Mouse (Mus musculus): ENCODE results near the gene Rslcan18.
"Not testable (repeated sequence)": the region's sequence is repeated elsewhere in the genome, so short reads cannot be mapped to it uniquely, and the experiment has no call there.

The Rslcan18 gene

DNA sequence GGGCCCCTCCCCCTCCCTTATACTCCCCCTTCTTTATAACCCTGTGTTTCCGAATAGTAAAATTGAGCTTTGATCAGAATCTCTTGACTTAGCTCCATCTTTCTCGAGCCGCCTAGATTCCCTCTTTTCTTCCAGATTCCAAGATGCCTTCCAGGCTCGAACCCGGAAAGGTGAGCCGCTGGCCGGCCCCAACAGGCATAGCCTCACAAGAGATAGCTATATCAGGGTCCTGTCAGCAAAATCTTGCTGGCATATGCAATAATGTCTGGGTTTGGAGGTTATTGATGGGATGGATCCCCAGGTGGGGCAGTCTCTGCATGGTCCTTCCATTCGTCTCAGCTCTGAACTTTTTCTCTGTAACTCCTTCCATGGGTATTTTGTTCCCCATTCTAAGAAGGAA lies at the start of gene Rslcan18:
Rslcan18 (minus strand) TSS at position 101 of the 400 bp plus-strand sequence.
- not testable (repeated sequence) for DNase-seq (ENCODE audit: low spot score)

DNA sequence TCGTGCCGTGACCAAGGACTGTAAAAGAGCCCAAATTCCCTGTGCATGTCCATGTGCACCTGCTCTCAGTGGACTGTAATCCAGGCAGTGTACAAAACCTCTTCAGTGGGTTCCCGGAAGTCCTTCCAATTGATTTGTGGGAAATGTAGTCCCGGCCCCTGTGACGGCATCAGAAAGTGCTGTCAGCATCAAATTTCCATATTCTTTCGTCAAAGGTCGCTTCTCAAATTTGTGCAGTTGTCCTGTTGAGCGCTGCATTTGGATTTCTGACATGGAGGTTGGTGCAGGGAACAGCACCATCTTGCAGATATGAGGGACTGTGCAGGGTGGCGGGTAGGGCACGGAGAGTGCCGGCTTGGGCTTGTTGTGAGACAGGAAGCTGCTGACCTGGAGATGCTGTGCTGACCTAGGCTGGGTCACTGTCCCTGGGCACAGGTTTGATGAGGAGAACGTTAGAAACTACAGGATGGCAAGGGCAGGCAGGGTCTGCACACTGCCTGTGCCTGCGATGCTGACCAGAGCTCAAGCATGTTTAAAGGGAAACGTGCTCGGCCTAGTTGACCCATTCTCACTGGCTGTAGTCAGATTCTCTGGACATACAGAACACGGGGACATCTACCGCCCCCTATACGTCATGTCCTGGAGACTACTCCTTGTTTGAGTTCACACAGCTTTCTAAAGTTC lies 12.1 kb upstream of the Rslcan18 start:
- DNase-seq (ENCODE audit: low spot score), result no peak

DNA sequence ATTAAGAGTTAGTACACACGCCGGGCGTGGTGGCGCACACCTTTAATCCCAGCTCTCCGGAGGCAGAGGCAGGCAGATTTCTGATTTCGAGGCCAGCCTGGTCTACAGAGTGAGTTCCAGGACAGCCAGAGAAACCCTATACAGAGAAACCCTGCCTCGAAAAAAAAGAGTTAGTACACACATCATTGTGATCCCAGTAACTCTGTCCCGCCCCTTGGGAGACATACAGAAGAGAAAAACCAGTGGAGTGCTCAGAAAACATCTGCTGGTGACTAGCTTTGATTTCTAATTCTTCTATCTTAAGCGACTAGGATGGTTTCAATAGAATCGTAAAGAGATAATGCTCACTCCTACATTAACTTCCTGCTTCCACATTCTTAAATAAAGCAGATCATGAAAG lies 11.4 kb upstream of the Rslcan18 start:
- not testable (repeated sequence) for DNase-seq (ENCODE audit: low spot score)

DNA sequence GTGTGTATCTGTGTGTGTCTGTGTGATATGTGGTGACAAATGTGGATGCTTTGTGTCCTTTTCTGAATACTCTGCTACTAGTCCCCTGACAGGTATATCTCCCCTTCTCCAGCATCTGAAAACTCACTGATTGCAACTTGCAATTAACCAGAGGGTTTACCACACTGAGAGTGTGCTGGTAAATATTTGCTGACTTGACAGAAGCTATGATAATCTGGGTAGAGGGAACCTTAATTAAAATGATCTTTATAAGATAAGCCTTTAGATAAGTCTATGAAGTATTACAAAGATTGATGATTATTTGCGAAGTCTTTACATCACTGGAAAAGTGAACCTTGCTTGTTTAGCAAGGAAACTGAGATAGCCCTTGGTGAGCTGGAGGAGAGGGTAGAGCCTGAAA lies 8.4 kb upstream of the Rslcan18 start:
- no peak for DNase-seq (ENCODE audit: low spot score)

DNA sequence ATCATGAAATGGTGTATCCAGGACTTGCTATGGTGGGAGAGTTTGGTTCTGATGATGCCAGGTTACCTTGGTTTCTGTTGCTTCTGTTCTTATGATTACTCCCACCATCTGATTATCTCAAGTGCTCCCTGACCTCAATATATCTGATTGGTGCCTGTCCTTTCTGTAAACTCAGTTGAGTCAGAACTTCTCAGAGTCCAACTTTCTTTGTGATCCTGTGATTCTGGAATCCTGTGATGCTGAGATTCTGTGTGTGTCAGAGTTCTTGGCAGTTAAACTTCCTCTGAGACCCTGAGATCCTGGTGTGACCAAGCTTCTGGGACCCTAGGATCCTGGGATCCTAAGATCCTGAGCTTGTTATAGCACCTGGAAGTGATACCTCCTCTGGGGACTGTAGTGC lies 5.3 kb upstream of the Rslcan18 start, which contains the start of gene Zfp759:
Zfp759 (plus strand) TSS at position 301 of the 400 bp plus-strand sequence.
- not testable (repeated sequence) for DNase-seq (ENCODE audit: low spot score)

DNA sequence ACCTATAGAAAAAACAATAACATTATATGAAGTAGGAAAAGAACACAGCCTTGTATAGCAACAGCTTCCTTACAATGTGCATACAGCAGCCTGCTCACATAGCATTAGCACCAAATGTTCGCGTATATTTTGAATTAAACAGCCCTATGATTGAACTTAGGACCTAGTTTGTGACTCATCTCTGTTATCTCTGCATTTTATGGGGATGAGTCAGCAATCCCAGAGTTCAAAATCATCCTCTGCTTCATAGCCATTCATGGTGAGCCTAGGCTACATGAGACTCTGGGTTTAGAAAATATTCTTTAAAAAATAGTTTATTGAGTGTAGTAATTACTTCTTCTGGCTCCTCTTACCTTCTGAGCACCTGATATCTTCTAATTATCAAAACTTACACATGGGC lies 2.8 kb downstream of the Rslcan18 start:
- DNase-seq (ENCODE audit: low spot score), result no peak

DNA sequence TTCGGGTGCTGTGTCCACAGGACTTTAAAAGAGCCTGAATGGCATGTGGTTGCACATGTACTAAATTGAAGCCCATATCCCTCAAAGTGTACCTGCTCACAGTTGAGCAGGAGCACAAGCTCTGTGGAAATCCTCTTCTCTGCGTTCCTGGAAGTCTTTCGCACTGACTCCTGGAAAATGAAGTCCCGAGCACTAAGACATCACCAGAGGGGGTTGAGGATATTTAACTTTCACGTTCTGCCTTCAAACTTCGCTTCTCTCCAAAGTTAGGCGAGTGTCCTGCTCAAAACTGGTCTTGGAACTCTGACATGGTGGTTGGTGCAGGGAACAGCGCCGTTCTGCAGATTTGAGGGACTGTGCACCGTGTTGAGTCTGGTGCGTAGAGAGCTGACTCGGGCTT lies 4.0 kb downstream of the Rslcan18 start:
- no peak for DNase-seq (ENCODE audit: low spot score)

DNA sequence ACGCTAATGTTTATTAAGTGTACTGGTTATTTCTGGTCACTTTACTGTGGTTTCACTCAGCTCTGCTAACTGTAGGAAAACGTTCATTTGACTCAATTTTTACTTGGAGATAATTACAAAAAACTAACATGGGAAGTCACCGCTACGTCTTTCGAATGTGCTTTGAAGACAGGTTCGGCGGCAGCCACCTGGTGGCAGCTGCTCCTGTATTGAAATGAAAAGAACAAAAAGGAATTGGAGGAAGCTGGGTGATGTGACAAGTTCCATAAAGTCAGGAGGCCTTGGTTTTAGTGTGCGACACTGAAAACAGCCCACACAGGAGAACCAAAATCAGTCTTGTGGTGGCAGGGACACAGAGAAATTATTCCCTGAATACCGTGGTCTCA lies 7.2 kb downstream of the Rslcan18 start:
- no peak for DNase-seq (ENCODE audit: low spot score)

DNA sequence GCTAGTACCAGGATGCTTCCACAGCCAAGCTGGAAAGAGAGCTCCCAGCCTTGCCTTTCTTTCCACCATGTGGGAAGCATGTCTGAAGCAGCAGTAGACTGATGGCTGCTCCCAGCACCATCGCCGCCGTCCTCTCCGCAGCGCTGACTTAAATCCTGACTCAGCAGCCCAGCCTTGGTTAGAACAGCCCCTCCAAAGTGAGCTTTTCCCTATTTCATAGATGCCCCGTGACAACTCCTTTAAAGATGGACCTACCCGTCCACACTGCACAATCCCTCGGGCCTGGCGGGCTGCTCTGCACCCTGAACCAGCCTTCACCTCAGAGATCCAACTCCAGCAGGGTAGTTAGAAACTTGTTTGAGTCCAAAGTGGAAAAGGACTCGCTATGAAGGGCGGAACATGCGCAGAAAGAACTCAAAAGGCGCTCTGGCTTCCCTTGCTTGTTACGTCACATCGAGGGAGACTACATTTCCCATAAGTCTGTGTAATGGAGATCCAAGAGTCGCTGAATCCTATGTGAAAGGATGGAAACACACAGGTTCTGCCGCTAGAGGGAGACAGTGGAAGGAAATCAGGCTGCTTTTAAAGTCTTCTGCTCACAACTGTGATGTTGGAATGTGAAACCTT lies 7.8 kb downstream of the Rslcan18 start, which contains the start of gene Gm28557:
Gm28557 (minus strand) TSS at position 411 of the 627 bp plus-strand sequence.
- DNase-seq (ENCODE audit: low spot score), result no peak

DNA sequence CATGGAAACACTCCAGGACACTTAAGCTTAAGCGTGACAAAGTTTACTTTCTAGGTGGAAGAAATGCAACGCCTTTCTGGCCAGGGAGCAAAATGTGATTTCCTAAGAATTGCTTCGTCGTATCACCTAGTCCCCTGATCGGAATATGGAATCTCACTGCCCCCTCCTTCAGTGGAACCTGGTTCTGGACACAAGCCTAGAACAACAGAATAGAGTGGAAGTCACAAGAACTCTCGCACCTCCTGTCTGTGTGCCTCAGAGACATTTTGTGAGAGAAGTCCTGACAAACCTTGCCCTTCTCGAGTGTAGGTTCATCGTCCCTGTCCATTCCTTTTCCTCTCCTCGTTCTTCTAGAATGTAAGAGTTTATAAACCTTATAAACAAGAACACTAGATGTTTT lies 8.4 kb downstream of the Rslcan18 start:
- DNase-seq (ENCODE audit: low spot score), result no peak

DNA sequence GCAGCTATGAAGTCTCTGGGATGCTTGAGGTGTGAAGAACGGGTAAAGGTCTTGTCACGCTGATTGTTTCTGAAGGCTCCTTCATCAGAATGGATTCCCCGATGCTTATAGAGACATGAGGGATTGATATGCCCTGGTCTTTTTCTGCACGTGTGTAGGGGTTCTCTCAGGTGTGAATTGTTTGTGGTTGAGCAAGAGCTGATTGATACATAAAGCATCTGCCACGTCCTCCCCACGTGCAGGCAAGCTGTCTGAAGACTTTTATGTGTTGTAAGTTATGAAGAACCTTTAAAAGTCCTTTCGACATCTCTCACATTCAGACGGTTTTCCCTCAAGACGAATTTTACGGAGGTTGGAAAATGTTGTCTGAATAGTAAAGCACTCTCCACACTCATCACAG lies 18.2 kb downstream of the Rslcan18 start, which contains the start of gene Zfp708:
Zfp708 (minus strand) TSS at position 101 of the 400 bp plus-strand sequence.
- DNase-seq (ENCODE audit: low spot score), result no peak

DNA sequence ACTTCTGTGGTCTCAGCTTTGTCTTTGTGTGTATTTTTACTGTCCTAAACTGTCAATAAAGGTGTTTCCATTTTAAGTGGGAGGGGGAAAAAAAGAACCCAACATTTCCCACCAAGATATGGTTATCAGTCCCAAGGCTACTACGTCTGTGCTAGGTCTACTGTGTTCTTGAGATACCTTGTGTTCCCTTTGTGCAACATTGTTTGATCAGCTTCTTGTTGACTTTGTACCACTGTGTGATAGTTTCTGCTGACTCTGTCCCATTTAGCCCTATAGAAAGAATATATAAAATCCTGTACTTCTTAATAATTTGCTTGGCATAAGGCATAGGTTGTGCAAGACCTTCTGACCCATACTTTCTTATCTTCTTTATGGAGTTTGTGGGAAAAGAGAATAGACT lies 25.9 kb downstream of the Rslcan18 start:
- DNase-seq (ENCODE audit: low spot score), result no peak

DNA sequence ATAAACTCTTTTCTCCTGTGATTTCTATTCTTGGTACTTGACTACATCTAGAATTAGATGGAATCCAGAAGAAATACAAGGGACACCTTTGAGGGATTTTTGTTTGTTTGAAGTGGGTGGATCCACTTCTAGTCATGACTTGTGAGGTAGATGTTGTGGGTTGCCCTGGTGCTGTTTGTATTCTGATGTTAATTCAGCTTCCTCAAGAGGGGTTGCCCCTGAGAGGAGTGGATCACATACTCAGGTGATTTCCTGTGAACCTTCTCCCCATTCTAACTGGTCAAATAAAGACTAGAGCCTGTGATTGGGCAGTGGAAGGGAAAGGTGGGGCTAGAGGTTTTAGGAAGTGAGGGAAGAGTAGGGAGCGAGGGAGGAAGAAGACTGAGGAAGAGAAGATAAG lies 34.1 kb downstream of the Rslcan18 start:
- DNase-seq (ENCODE audit: low spot score), result no peak

DNA sequence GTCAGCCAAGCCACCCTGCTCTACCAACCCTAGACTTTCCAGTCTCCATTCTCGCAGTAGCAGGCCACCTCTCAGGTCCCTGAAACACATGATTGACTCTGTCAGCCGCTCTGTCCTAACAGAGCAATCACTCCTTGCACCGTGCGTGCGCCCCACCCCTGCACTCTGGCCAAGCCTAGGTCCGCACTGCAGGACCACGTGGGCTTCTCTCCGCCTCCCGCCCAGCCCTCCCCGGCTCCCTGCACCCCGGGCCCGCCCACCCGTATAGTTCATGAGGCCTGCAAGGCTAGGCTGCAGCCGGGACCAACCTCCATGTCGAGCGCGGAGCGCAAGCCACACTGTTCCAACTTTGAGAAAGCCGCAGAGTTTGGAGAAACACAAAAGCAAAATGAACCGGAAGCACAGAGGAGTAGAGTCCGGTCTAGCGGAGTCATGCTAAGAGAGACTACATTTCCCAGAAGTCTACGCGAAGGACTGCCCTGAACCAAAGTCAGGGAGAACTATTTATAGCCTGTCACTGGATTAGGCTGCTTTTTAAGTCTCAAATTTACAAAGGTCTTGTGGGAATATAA lies 34.8 kb downstream of the Rslcan18 start:
- no peak for DNase-seq (ENCODE audit: low spot score)

DNA sequence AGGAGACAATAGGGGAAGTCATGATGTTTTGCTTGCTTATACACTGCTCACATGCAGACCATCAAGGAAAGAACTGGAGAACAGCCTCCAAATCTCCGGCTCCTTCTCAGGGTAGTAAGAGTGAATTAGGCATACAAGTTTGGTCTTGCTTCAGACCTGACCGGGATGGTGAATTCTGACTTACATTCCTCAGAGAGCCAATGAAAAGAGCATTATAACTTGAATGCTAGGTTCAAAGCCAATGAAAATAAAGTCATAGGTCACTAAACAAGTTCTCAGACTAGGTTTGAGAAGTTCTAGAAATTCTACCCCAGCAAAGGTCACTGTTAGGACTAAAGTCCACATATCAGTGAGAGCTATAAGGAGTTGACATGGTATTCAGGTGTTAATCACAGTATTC lies 38.8 kb downstream of the Rslcan18 start:
- no peak for DNase-seq (ENCODE audit: low spot score)

DNA sequence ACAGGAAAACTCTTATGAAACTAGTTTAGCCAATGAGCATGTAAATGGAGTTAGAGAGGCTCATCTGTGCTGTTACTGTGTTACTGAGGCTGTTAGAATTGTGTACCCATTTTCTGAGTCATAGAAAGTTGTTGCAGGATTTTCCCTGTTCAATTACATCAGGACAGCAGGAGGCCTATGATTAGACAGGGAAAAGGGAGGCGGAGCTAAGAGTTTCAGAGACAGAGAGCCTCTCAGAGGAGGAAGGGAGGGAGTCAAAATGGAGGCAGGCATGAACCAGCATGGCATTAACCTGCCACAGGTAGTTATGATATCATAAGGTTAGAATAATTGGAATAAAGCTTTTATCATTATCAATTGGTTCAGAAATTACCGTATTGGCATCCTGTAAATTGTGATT lies 43.3 kb downstream of the Rslcan18 start:
- DNase-seq (ENCODE audit: low spot score), result no peak

DNA sequence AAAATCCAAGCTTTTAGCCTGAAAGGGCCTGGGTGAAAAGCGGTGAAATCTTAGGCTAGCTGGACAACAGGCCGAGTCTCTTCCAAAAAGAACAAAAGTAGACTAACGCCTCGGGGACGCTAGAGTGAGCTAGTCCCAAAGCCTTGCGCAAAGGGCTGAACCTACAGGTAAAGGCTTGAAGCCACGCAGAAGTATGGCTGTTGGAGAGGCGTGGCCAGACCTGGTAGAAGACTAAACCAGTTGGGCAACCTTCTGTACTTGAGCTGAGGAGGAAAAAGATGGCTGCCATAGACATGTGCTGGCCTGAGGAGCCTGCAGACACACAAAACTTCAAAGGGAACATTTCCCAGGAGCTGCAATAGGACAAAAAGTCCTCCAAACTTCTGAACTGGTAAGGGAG lies 50.7 kb downstream of the Rslcan18 start:
- no peak for DNase-seq (ENCODE audit: low spot score)

DNA sequence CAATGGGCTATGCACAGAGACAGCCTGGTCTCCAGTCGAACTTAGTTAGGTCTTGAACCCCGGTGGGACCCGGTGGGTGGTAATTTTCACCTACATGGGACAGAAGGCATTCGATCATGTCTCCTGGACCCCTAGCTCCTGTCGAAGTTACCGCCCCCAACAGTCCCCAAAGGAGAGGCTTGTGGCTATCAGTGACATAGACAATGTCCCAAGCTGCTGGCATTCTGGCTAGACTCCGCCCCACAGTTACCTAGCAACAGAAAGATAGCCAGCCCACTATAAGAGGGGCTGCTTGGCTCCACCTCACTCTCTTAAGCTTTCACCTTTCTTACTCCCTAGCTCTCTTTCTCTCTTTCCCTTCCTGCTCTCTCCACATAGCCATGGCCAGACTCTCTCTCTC lies 53.6 kb downstream of the Rslcan18 start:
- DNase-seq (ENCODE audit: low spot score), result no peak

DNA sequence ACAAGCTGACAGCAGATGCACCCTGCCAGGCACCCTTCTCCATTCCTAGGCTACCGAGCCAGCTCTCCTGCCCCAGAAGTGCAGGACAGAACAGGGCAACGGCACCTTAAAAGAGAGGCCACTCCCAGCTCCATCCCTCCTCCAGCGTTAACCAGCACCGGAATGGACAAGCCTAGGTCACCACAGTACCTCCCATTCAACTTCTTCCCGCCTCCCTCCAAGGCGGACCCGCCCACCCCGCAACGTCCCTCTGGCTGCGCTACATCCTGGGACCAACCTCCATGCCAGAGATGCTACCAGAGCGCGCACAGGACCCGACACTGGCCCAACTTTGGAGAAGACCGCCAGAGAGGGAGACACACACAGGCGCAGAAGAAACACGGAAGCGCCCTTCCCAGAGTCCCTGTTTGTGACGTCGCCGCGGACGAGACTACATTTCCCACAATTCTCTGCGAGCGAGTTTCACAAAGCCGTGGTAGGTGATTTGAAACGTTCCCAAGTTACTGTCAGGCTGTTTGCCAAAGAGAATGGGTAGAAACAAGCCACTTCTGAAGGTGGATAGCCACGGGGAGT lies 55.2 kb downstream of the Rslcan18 start, which contains the start of gene Zfp712:
Zfp712 (minus strand) TSS at position 385 of the 573 bp plus-strand sequence.
- peak; percentile 46 for DNase-seq (ENCODE audit: low spot score)

DNA sequence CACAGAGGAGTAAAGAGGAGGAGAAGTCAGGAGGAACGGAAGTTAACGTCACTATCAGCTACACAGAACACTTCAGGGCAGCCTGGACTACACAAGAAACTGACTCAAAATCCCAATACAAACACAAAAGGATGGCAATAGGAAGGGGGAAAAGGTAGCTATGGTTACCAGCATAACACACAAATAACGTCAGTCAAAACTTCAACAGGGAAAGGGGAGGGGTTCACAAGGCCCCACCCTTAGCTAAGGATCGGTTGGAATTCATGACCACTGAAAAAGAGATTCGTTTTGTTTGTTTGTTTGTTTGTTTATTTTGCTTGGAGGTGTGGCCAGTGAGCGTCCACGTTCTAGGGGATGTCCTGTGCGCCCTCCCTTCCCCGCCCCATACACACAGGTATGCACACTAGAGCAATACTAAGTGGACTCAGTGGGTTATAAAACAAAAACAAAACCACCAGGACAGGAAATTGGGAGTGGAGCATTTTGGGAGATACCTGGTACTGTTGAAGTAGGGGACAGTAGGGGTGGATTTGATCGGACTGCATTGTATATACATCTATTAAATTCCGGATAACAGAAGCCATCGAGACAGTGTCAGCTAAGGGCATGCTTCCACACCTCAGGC lies 55.8 kb downstream of the Rslcan18 start:
- DNase-seq (ENCODE audit: low spot score), result no peak
